Mouse (Mus musculus) cortical plate, adult 2 months (tissue): ENCODE measurements around the gene Gm4216.
"Not testable (repeated sequence)": the region's sequence is repeated elsewhere in the genome, so short reads cannot be mapped to it uniquely, and the experiment has no call there.

Experiments used
- CTCF ChIP-seq: fragments of 200-500 bp; IDR thresholded peaks from 2 replicates; pipeline ENCODE4 v1.5.1; 2011; ENCODE audit warnings: mild to moderate bottlenecking, control low read depth, low read length; ENCODE audit not compliant: insufficient read depth; ENCODE audit errors: extremely low read depth
- POLR2A ChIP-seq: fragments of 200-500 bp; IDR thresholded peaks from 2 replicates; pipeline ENCODE4 v1.6.1; 2011; ENCODE audit warnings: mild to moderate bottlenecking, low read length, control low read depth; ENCODE audit not compliant: insufficient read depth; ENCODE audit errors: extremely low read depth

- TF ChIP-seq POLR2A, CTCF: not testable (repeated sequence)
Measured at GRCm38 (mm10) chr7:22984573-22984972, 35.1 kb downstream of the Gm4216 start, which contains the start of gene Gm4214.
